Mouse (Mus musculus) ES-E14 (cell line): ENCODE measurements around the gene Ccdc9.
A peak's percentile ranks its signal among the peaks of the same experiment; 100 is the strongest.

Experiments
- CHD2 ChIP-seq: IDR thresholded peaks from 2 replicates; pipeline ENCODE4 v1.6.1; 2014; ENCODE audit warnings: mild to moderate bottlenecking, low read depth, low read length, inconsistent platforms
- HCFC1 ChIP-seq: IDR thresholded peaks from 2 replicates; pipeline ENCODE4 v1.6.1; 2012; ENCODE audit warnings: low read length, inconsistent platforms, borderline replicate concordance; ENCODE audit not compliant: insufficient read depth
- MAFK ChIP-seq: IDR thresholded peaks from 2 replicates; pipeline ENCODE4 v1.6.1; 2014; ENCODE audit warnings: mild to moderate bottlenecking, low read depth, low read length, inconsistent platforms; ENCODE audit not compliant: insufficient read depth
- ZC3H11A ChIP-seq: IDR thresholded peaks from 2 replicates; pipeline ENCODE4 v1.6.1; 2012; ENCODE audit warnings: low read depth, mild to moderate bottlenecking, inconsistent platforms, low read length, borderline replicate concordance
- ZNF384 ChIP-seq: IDR thresholded peaks from 2 replicates; pipeline ENCODE4 v1.6.1; 2012; ENCODE audit warnings: low read depth, low read length, inconsistent platforms

- peak; percentile 23; the same call in 1 of the 2 replicates for TF ChIP-seq HCFC1
- no peak for TF ChIP-seq CHD2
- TF ChIP-seq ZNF384, result no peak
- TF ChIP-seq MAFK, result no peak
- no peak for TF ChIP-seq ZC3H11A
Observed at GRCm38 (mm10) chr7:16296766-16297390, 10.3 kb upstream of the Ccdc9 start.
